Mouse (Mus musculus): ENCODE results near the gene Rnf169. TPM values are rescaled to one million over a fixed set of nuclear protein-coding genes. Genes with fewer than 3 reads are reported as not detected.
A peak's percentile ranks its signal among the peaks of the same experiment; 100 is the strongest.

Gene Rnf169
- total and polyA plus RNA-seq, 2 experiments from 2014 or later = 3.6 to 17.1 TPM

DNA sequence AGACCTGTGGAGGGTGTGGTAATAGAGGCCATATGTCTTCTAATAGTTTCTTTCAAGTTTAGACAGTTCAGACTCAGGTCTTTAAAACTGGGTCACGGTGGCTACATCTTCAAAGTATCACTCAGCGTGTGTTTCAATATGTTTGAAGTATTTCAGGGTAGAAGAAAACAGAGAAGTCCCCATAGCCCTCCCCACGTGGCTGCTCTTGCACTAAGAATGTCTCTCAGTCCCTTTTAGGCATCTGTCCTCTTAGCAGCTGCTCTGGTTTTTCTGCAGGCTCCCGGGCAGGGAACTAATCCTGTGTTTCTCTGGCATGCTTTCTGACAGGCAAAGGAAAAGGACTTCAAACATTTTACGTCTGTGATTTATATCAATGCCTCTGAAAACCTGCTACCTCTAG lies 104.4 kb downstream of the Rnf169 start:
- no peak overlapping the region for H3K9ac ChIP-seq (replicated peaks; ENCODE audit: low read length, poor library complexity, severe bottlenecking)
- DNase-seq (ENCODE audit: low spot score) (no peak), ATAC-seq (ENCODE audit: low FRiP score) (no peak)
- no peaks in the 10 kb centered on the region for H3K36me3 ChIP-seq (ENCODE audit: insufficient read depth, low read length)
- H3K4me1 ChIP-seq (ENCODE audit: insufficient read depth, low read length) = 0 out of 2 replicates have a peak, but pooled peaks cover 4% of the 10 kb centered on the region
- no peaks in the 10 kb centered on the region for H3K9me3 ChIP-seq (ENCODE audit: low read length)
- H3K27ac ChIP-seq (ENCODE audit: low read depth, low read length) = peak overlapping the region; percentile 3; the same call in 1 of the 2 replicates
- TF ChIP-seq CTCF (IDR thresholded peaks at IDR 0.05) = no peak
- 26% methylated on average over 5 of the region's 5 CpGs for WGBS
- H3K4me2 ChIP-seq (ENCODE audit: low read depth, low read length, poor library complexity, severe bottlenecking) = no peak overlapping the region
- no peak overlapping the region for H3K4me3 ChIP-seq (ENCODE audit: low read depth, low read length)
- H3K27me3 ChIP-seq (ENCODE audit: insufficient read depth, low read length) = no peaks in the 10 kb centered on the region

- no peak overlapping the region for H3K4me3 ChIP-seq (ENCODE audit: low read depth, low read length)
- TF ChIP-seq CTCF (IDR thresholded peaks at IDR 0.05) = no peak
- H3K4me2 ChIP-seq (ENCODE audit: low read depth, low read length, poor library complexity, severe bottlenecking) = no peak overlapping the region
- 0 out of 2 replicates have a peak, but pooled peaks cover 4% of the 10 kb centered on the region for H3K4me1 ChIP-seq (ENCODE audit: insufficient read depth, low read length)
- H3K9ac ChIP-seq (replicated peaks; ENCODE audit: low read length, poor library complexity, severe bottlenecking) = no peak overlapping the region
- ATAC-seq (ENCODE audit: low FRiP score) (no peak), DNase-seq (ENCODE audit: low spot score) (no peak)
- no peaks in the 10 kb centered on the region for H3K36me3 ChIP-seq (ENCODE audit: insufficient read depth, low read length)
- no peak overlapping the region for H3K27ac ChIP-seq (ENCODE audit: low read depth, low read length)
- H3K9me3 ChIP-seq (ENCODE audit: low read length) = no peaks in the 10 kb centered on the region
- H3K27me3 ChIP-seq (ENCODE audit: insufficient read depth, low read length) = no peaks in the 10 kb centered on the region
- 63% methylated on average over 6 of the region's 6 CpGs for WGBS
Measured at GRCm38 (mm10) chr7:99873965-99874364, 106.3 kb downstream of the Rnf169 start.

Other genes starting within 250 kb of the Rnf169 start
- not detected in 2 replicates for gene Olfr521, start 216.9 kb downstream of the Rnf169 start, total RNA-seq (2014; rRNA removed)
- gene Olfr521, start 216.9 kb downstream of the Rnf169 start, polyA plus RNA-seq (2015; fragmentation: Nextera tagmentation; extraction: Ambion mirVana) = not detected in 2 replicates
- 1.8 and 4.3 TPM in 2 replicates for gene Neu3, start 152.0 kb downstream of the Rnf169 start, total RNA-seq (2014; rRNA removed)
- 1.8 TPM in 2 replicates for gene Neu3, start 152.0 kb downstream of the Rnf169 start, polyA plus RNA-seq (2015; fragmentation: Nextera tagmentation; extraction: Ambion mirVana)
- 1.6 and 2.4 TPM in 2 replicates for gene Xrra1, start 121.3 kb downstream of the Rnf169 start, total RNA-seq (2014; rRNA removed)
- 1.9 and 2.1 TPM in 2 replicates for gene Xrra1, start 121.3 kb downstream of the Rnf169 start, polyA plus RNA-seq (2015; fragmentation: Nextera tagmentation; extraction: Ambion mirVana)
- 119 and 136 TPM in 2 replicates for gene Spcs2, start 117.0 kb downstream of the Rnf169 start, total RNA-seq (2014; rRNA removed)
- 251 and 264 TPM in 2 replicates for gene Spcs2, start 117.0 kb downstream of the Rnf169 start, polyA plus RNA-seq (2015; fragmentation: Nextera tagmentation; extraction: Ambion mirVana)
- gene Chrdl2, start 25.7 kb upstream of the Rnf169 start, total RNA-seq (2014; rRNA removed) = 1.7 TPM in 1 of 2 replicates, not detected in the other
- gene Chrdl2, start 25.7 kb upstream of the Rnf169 start, polyA plus RNA-seq (2015; fragmentation: Nextera tagmentation; extraction: Ambion mirVana) = 0.21 and 0.23 TPM in 2 replicates
- gene Pold3, start 141.1 kb upstream of the Rnf169 start, total RNA-seq (2014; rRNA removed) = 35.5 and 37.7 TPM in 2 replicates
- gene Pold3, start 141.1 kb upstream of the Rnf169 start, polyA plus RNA-seq (2015; fragmentation: Nextera tagmentation; extraction: Ambion mirVana) = 40.5 and 42.6 TPM in 2 replicates
- 15.5 and 16.6 TPM in 2 replicates for gene Lipt2, start 178.8 kb upstream of the Rnf169 start, total RNA-seq (2014; rRNA removed)
- 17.1 and 19.5 TPM in 2 replicates for gene Lipt2, start 178.8 kb upstream of the Rnf169 start, polyA plus RNA-seq (2015; fragmentation: Nextera tagmentation; extraction: Ambion mirVana)
- gene Kcne3, start 196.1 kb upstream of the Rnf169 start, total RNA-seq (2014; rRNA removed) = not detected in 2 replicates
- 0.27 TPM in 1 of 2 replicates, not detected in the other for gene Kcne3, start 196.1 kb upstream of the Rnf169 start, polyA plus RNA-seq (2015; fragmentation: Nextera tagmentation; extraction: Ambion mirVana)
- 188 and 214 TPM in 2 replicates for gene Pgm2l1, start 246.9 kb upstream of the Rnf169 start, total RNA-seq (2014; rRNA removed)
- 38.6 and 46.2 TPM in 2 replicates for gene Pgm2l1, start 246.9 kb upstream of the Rnf169 start, polyA plus RNA-seq (2015; fragmentation: Nextera tagmentation; extraction: Ambion mirVana)

Data from midbrain, postnatal 0 days (tissue).